Mouse (Mus musculus) hindbrain, embryonic 10.5 days (tissue): ENCODE measurements around the gene Wdr82. TPM values are rescaled to one million over a fixed set of nuclear protein-coding genes. Genes with fewer than 3 reads are reported as not detected.

Source experiments
- DNase-seq: peaks from one replicate; pipeline ENCODE4 v3.0.0-alpha.2; 2017; ENCODE audit warnings: low spot score
- H3K27ac ChIP-seq: fragments of 300-500 bp; sonication (generic); 2 replicates; pipeline ENCODE4 v1.5.1; 2016; ENCODE audit warnings: mild to moderate bottlenecking, moderate library complexity
- H3K27me3 ChIP-seq: fragments of 300-500 bp; sonication (generic); 2 replicates; pipeline ENCODE4 v1.6.1; 2016; ENCODE audit warnings: mild to moderate bottlenecking; ENCODE audit not compliant: poor library complexity, insufficient read depth, severe bottlenecking
- H3K36me3 ChIP-seq: fragments of 300-500 bp; sonication (generic); 2 replicates; pipeline ENCODE4 v1.6.1; 2016; ENCODE audit warnings: mild to moderate bottlenecking, moderate library complexity
- H3K4me1 ChIP-seq: fragments of 300-500 bp; sonication (generic); replicated peaks from 2 replicates; pipeline ENCODE4 v1.6.1; 2016; ENCODE audit warnings: mild to moderate bottlenecking
- H3K4me3 ChIP-seq: fragments of 300-500 bp; sonication (generic); 2 replicates; pipeline ENCODE4 v1.5.1; 2016; ENCODE audit warnings: mild to moderate bottlenecking, moderate library complexity
- H3K9me3 ChIP-seq: fragments of 300-500 bp; sonication (generic); 2 replicates; pipeline ENCODE4 v1.6.1; 2016; ENCODE audit warnings: mild to moderate bottlenecking, moderate library complexity
- WGBS: fragments of 180-500 bp; shearing (Covaris S2); methylation state at CpG from one replicate; pipeline ENCODE4 v1.1.7; 2016; 5-methylcytosine and 5-hydroxymethylcytosine counted together
- polyA plus RNA-seq: library from polyadenylated mRNA; unstranded; fragments of >200 nt; fragmentation: Nextera tagmentation; extraction: Ambion mirVana; gene quantifications from 2 replicates; pipeline ENCODE4 v1.2.1, GENCODE M21; 2016

Gene Wdr82
- polyA plus RNA-seq, 1 experiment from 2014 or later: 29.9 TPM

GRCm38 (mm10) chr9:106191355-106191754, 20.6 kb downstream of the Wdr82 start:
- Histone ChIP-seq H3K4me3 (no peak overlapping the region), H3K27ac (no peak overlapping the region), H3K9me3 (no peaks in the 10 kb centered on the region), H3K4me1 (0 out of 2 replicates have a peak, but pooled peaks cover 4% of the 10 kb centered on the region), H3K36me3 (peaks cover 92% of the 10 kb centered on the region), H3K27me3 (no peaks in the 10 kb centered on the region)
- DNase-seq: no peak
- WGBS: 95% methylated on average over 1 of the region's 1 CpGs

GRCm38 (mm10) chr9:106192024-106192423, 21.3 kb downstream of the Wdr82 start:
- no peaks in the 10 kb centered on the region for H3K27me3 ChIP-seq
- no peak for DNase-seq
- no peak overlapping the region for H3K27ac ChIP-seq
- no peaks in the 10 kb centered on the region for H3K9me3 ChIP-seq
- peaks cover 91% of the 10 kb centered on the region for H3K36me3 ChIP-seq
- no peak overlapping the region for H3K4me3 ChIP-seq
- 0 out of 2 replicates have a peak, but pooled peaks cover 4% of the 10 kb centered on the region for H3K4me1 ChIP-seq
- WGBS: 92% methylated on average over 8 of the region's 8 CpGs

- Histone ChIP-seq H3K4me3 (no peak overlapping the region), H3K9me3 (no peaks in the 10 kb centered on the region), H3K4me1 (peaks cover 12% of the 10 kb centered on the region), H3K27me3 (no peaks in the 10 kb centered on the region), H3K36me3 (peaks cover 85% of the 10 kb centered on the region), H3K27ac (no peak overlapping the region)
- DNase-seq: no peak
- WGBS: 90% methylated on average over 1 of the region's 1 CpGs
Observed at GRCm38 (mm10) chr9:106192998-106193397, 22.3 kb downstream of the Wdr82 start.

- Histone ChIP-seq H3K27me3 (no peaks in the 10 kb centered on the region), H3K4me3 (no peak overlapping the region), H3K36me3 (peaks cover 73% of the 10 kb centered on the region), H3K27ac (no peak overlapping the region), H3K9me3 (no peaks in the 10 kb centered on the region), H3K4me1 (peaks cover 23% of the 10 kb centered on the region)
- DNase-seq: no peak
- 93% methylated on average over 8 of the region's 8 CpGs for WGBS
Observed at GRCm38 (mm10) chr9:106193930-106194807, 23.4 kb downstream of the Wdr82 start.

GRCm38 (mm10) chr9:106195693-106196092, 25.0 kb downstream of the Wdr82 start:
- Histone ChIP-seq H3K36me3 (peaks cover 58% of the 10 kb centered on the region), H3K4me1 (peaks cover 33% of the 10 kb centered on the region), H3K9me3 (no peaks in the 10 kb centered on the region), H3K4me3 (no peak overlapping the region), H3K27me3 (peaks cover 12% of the 10 kb centered on the region), H3K27ac (no peak overlapping the region)
- DNase-seq: no peak
- WGBS: 94% methylated on average over 8 of the region's 8 CpGs

GRCm38 (mm10) chr9:106197081-106197713, 26.5 kb downstream of the Wdr82 start:
- DNase-seq: no peak
- Histone ChIP-seq H3K4me3 (no peak overlapping the region), H3K9me3 (no peaks in the 10 kb centered on the region), H3K27ac (no peak overlapping the region), H3K36me3 (peaks cover 43% of the 10 kb centered on the region), H3K4me1 (peaks cover 35% of the 10 kb centered on the region), H3K27me3 (peaks cover 14% of the 10 kb centered on the region)
- 86% methylated on average over 3 of the region's 3 CpGs for WGBS

- 89% methylated on average over 9 of the region's 9 CpGs for WGBS
Observed at GRCm38 (mm10) chr9:106197732-106198131, 27.0 kb downstream of the Wdr82 start.

GRCm38 (mm10) chr9:106198962-106199458, 28.3 kb downstream of the Wdr82 start:
- H3K36me3 ChIP-seq: peaks cover 29% of the 10 kb centered on the region
- H3K9me3 ChIP-seq: no peaks in the 10 kb centered on the region
- peaks cover 14% of the 10 kb centered on the region for H3K27me3 ChIP-seq
- H3K4me1 ChIP-seq: peaks cover 53% of the 10 kb centered on the region
- under 1% methylated on average over 51 of the region's 51 CpGs for WGBS
- DNase-seq: peak; percentile 80
- peak overlapping the region; percentile 68 for H3K4me3 ChIP-seq
- peak overlapping the region; percentile 93 for H3K27ac ChIP-seq

More at GRCm38 (mm10) chr9:106197732-106198131, 27.0 kb downstream of the Wdr82 start:
- Histone ChIP-seq H3K27ac (no peak overlapping the region), H3K36me3 (peaks cover 37% of the 10 kb centered on the region), H3K27me3 (peaks cover 14% of the 10 kb centered on the region), H3K9me3 (no peaks in the 10 kb centered on the region), H3K4me1 (peaks cover 41% of the 10 kb centered on the region), H3K4me3 (peak overlapping the region; percentile 68; the same call in 1 of the 2 replicates)
- no peak for DNase-seq

- Histone ChIP-seq H3K4me1 (peaks cover 60% of the 10 kb centered on the region), H3K4me3 (peak within 1 kb of the TSS; percentile 68), H3K9me3 (no peaks in the 10 kb centered on the region), H3K36me3 (peaks cover 26% of the 10 kb centered on the region), H3K27ac (peak within 1 kb of the TSS; percentile 93), H3K27me3 (peaks cover 14% of the 10 kb centered on the region)
- 37% methylated on average over 18 of the region's 18 CpGs for WGBS
- DNase-seq: no peak
Observed at GRCm38 (mm10) chr9:106199535-106200272, 29.0 kb downstream of the Wdr82 start, which contains the start of gene Ppm1m. Ppm1m (minus strand) TSS chr9:106199746.

GRCm38 (mm10) chr9:106201895-106202294, 31.2 kb downstream of the Wdr82 start:
- no peaks in the 10 kb centered on the region for H3K9me3 ChIP-seq
- H3K4me3 ChIP-seq: peak overlapping the region; percentile 73
- H3K27me3 ChIP-seq: peaks cover 14% of the 10 kb centered on the region
- H3K36me3 ChIP-seq: peaks cover 7% of the 10 kb centered on the region; the same call in 1 of the 2 replicates
- no peak overlapping the region for H3K27ac ChIP-seq
- 83% methylated on average over 3 of the region's 3 CpGs for WGBS
- DNase-seq: no peak
- H3K4me1 ChIP-seq: peaks cover 71% of the 10 kb centered on the region

- H3K27ac ChIP-seq: peak within 1 kb of the TSS; percentile 90
- peak; percentile 90 for DNase-seq
- H3K4me1 ChIP-seq: peaks cover 63% of the 10 kb centered on the region
Observed at GRCm38 (mm10) chr9:106202819-106203636, 32.3 kb downstream of the Wdr82 start, which contains the start of gene Twf2. Twf2 (plus strand) TSS chr9:106203108.

More at GRCm38 (mm10) chr9:106202819-106203636, 32.3 kb downstream of the Wdr82 start, which contains the start of gene Twf2:
- Histone ChIP-seq H3K9me3 (no peaks in the 10 kb centered on the region), H3K36me3 (peaks cover 12% of the 10 kb centered on the region), H3K4me3 (peak within 1 kb of the TSS; percentile 73), H3K27me3 (peaks cover 14% of the 10 kb centered on the region)
- 2% methylated on average over 61 of the region's 61 CpGs for WGBS
